Mouse (Mus musculus) hematopoietic multipotent progenitor cell, adult 10-12 weeks (in vitro differentiated cells): ENCODE data around the gene Psg27. TPM values are rescaled to one million over a fixed set of nuclear protein-coding genes. Genes with fewer than 3 reads are reported as not detected.

ENCODE experiments used
- polyA plus RNA-seq: library from polyadenylated mRNA; stranded (reverse); fragments of >175 nt; gene quantifications from 2 replicates; pipeline ENCODE4 v1.2.3, GENCODE M21; 2012; ENCODE audit warnings: low replicate concordance

The Psg27 gene
- polyA plus RNA-seq: not detected in 2 replicates

GRCm38 (mm10) chr7:18567205-18567604 lies at the start of gene Psg27:
Psg27 (minus strand) TSS chr7:18567305.

GRCm38 (mm10) chr7:18616401-18616800 lies 49.3 kb upstream of the Psg27 start, which contains the start of gene Psg23:
Psg23 (minus strand) TSS chr7:18616501.

GRCm38 (mm10) chr7:18532169-18532568 lies 34.9 kb downstream of the Psg27 start, which contains the start of gene Psg25:
Psg25 (minus strand) TSS chr7:18532269.

Other genes starting within 250 kb of the Psg27 start
- not detected in 2 replicates for gene Psg18, start 212.3 kb downstream of the Psg27 start, polyA plus RNA-seq
- not detected in 2 replicates for gene Psg28, start 135.3 kb downstream of the Psg27 start, polyA plus RNA-seq
- gene Psg26, start 83.1 kb downstream of the Psg27 start, polyA plus RNA-seq: not detected in 2 replicates
- gene Psg25, start 35.0 kb downstream of the Psg27 start, polyA plus RNA-seq: not detected in 2 replicates
- not detected in 2 replicates for gene Psg23, start 49.2 kb upstream of the Psg27 start, polyA plus RNA-seq
- not detected in 2 replicates for gene Psg21, start 89.4 kb upstream of the Psg27 start, polyA plus RNA-seq
- gene Psg20, start 118.9 kb upstream of the Psg27 start, polyA plus RNA-seq: not detected in 2 replicates
- not detected in 2 replicates for gene Psg22, start 150.8 kb upstream of the Psg27 start, polyA plus RNA-seq
- not detected in 2 replicates for gene Psg19, start 231.2 kb upstream of the Psg27 start, polyA plus RNA-seq